Mouse (Mus musculus) lung, adult 2 months (tissue): ENCODE data around the gene Tcf3.

ENCODE experiments used
- CTCF ChIP-seq: fragments of 200-500 bp; IDR thresholded peaks from 2 replicates; pipeline ENCODE4 v1.5.1; 2011; ENCODE audit warnings: mild to moderate bottlenecking, low read length, control low read depth; ENCODE audit not compliant: insufficient read depth
- POLR2A ChIP-seq: fragments of 200-500 bp; IDR thresholded peaks from 2 replicates; pipeline ENCODE4 v1.6.1; 2011; ENCODE audit warnings: low read depth, mild to moderate bottlenecking, control low read depth, low read length, borderline replicate concordance; ENCODE audit errors: extremely low read depth

DNA sequence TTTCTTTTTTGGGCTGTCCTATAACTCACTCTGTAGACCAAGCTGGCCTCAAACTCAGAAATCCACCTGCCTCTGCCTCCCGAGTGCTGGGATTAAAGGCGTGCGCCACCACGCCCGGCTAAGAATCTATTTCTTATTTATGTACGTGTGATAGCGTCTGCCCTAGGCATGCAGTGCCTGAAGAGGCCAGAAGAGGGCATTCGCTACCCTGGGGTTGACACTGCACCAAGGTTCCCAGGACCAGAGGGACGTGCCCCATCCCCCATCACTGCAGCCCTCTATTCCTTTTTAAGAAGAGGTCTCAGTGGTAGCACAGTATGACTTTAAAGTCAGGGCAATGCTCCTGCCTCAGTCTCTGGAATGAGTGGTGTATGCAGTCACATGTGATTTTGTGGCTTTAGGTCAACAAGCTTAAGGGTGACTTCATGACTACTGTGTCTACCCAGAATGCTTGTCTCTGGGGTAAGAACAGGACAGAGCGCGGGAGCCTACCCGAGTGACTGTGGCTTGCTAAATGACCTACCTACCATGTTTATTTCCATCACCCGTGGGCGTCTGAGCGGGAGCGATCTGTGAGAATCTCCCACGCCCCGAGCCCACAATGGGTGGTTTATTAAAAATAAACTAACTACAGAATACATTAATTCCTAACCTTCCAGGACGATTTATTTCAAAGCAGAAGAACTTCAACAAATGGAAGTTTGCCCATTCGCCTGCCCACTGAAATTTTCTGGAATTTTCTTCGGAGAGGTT lies 63.3 kb downstream of the Tcf3 start:
- TF ChIP-seq CTCF (peak; percentile 44; the same call in 1 of the 2 replicates), POLR2A (no peak)
